ENCODE assay signal across 8 mouse cellular contexts in the genomic region with DNA sequence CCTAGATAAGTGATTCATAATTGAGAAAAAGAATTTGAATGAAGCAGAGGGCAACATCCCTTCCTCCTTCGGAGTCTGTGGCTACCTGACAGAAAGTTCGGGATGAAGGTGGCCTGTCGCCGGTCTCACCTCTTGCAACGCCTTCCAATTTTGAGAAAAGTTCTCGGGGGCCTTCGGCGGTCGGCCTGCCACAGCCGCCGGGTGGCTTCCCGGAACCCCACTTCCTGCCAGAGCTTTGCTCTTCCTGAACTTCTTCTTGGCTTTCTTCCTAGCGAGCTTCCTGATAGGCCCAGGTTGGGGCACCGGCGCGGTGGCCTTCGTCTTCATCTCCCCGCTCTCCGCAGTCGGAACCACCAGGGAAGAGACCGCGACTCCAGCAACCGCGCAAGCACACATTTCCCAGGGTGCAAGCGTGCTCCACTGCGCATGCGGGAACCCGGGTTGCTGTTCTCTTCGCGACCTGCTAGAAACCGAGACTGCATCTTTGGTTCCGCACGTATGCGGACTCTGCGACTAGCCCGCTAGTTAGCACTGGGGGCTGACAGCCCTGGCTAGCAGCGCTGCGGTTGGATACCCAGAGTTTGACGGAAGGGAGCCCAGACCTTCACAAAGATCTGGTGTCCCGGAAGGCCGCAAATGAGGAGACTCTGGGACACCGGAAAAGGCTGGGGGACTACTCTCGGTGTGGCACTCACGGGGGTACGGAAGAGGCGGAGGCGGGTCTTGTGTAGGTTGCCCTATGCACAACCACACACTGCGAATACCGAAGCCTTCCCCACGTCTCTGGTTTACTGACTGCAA. TPM values are rescaled to one million over a fixed set of nuclear protein-coding genes. Genes with fewer than 3 reads are reported as not detected.
DNase-seq lines count a peak whose midpoint lies in the region; ATAC-seq and TF ChIP-seq lines count a peak whose summit lies in the region.

A gene (minus strand): TSS at position 464 of the 801 bp plus-strand sequence.

- peak within 1 kb of the TSS; percentile 93 for H3K27ac ChIP-seq in MEL (ENCODE audit: control insufficient read depth, low read depth, low read length)
- H3K27ac ChIP-seq in cerebellum, adult 2 months (ENCODE audit: insufficient read depth, low read length) = peak within 1 kb of the TSS; percentile 98
- H3K27ac ChIP-seq in lung, embryonic 16.5 days (ENCODE audit: low read length) = peak within 1 kb of the TSS; percentile 99

- H3K9ac ChIP-seq in MEL (ENCODE audit: control insufficient read depth, low read depth, low read length, poor library complexity, severe bottlenecking) = peak within 1 kb of the TSS; percentile 93
- H3K9ac ChIP-seq in lung, embryonic 16.5 days (ENCODE audit: low read length) = peak within 1 kb of the TSS; percentile 97

- no peaks in the 10 kb centered on the region for H3K9me3 ChIP-seq in MEL (replicated peaks; ENCODE audit: insufficient read depth, low read length)
- peaks cover 3% of the 10 kb centered on the region; the same call in 1 of the 2 replicates for H3K9me3 ChIP-seq in lung, embryonic 16.5 days (ENCODE audit: control insufficient read depth, low read length)

- WGBS in cerebellum, adult 2 months = under 1% methylated on average over 50 of the region's 50 CpGs
- under 1% methylated on average over 50 of the region's 50 CpGs for WGBS in lung, embryonic 16.5 days

- H3K4me3 ChIP-seq in MEL (ENCODE audit: control insufficient read depth in 1 of 2, insufficient read depth in 1 of 2, low read depth in 2 of 2, low read length in 2 of 2) = peak within 1 kb of the TSS; percentile 88 to 89
- H3K4me3 ChIP-seq in cerebellum, adult 2 months (replicated peaks; ENCODE audit: insufficient read depth, low read depth, low read length) = peak within 1 kb of the TSS; percentile 85
- H3K4me3 ChIP-seq in lung, embryonic 16.5 days (ENCODE audit: low read length) = peak within 1 kb of the TSS; percentile 93

- H3K27me3 ChIP-seq in MEL (ENCODE audit: control insufficient read depth in 1 of 2, insufficient read depth in 2 of 2, low read length in 2 of 2) = no peaks in the 10 kb centered on the region
- H3K27me3 ChIP-seq in cerebellum, adult 2 months (ENCODE audit: control insufficient read depth, insufficient read depth, low read length) = no peaks in the 10 kb centered on the region
- no peaks in the 10 kb centered on the region for H3K27me3 ChIP-seq in lung, embryonic 16.5 days (ENCODE audit: control insufficient read depth, insufficient read depth, low read depth, low read length)

- no peak; a peak in 1 of 4 replicates for TF ChIP-seq EP300 in MEL (IDR thresholded peaks at IDR 0.05; ENCODE audit: low read depth in 1 of 2, low read length in 2 of 2)

- peaks cover 26% of the 10 kb centered on the region for H3K79me2 ChIP-seq in MEL (ENCODE audit: control insufficient read depth, insufficient read depth, low read length, poor library complexity)

- no peak for TF ChIP-seq RAD21 in MEL (IDR thresholded peaks at IDR 0.05; ENCODE audit: low read depth, low read length)

- H3K4me1 ChIP-seq in MEL (ENCODE audit: control insufficient read depth in 1 of 2, insufficient read depth in 2 of 2, low read length in 2 of 2) = peaks cover 2 to 16% of the 10 kb centered on the region in 2 experiments; a peak in 3 of 4 replicates
- H3K4me1 ChIP-seq in cerebellum, adult 2 months (ENCODE audit: control insufficient read depth, insufficient read depth, low read length) = peaks cover 3% of the 10 kb centered on the region; the same call in 1 of the 2 replicates
- H3K4me1 ChIP-seq in lung, embryonic 16.5 days (replicated peaks; ENCODE audit: control insufficient read depth, insufficient read depth, low read length) = peaks cover 13% of the 10 kb centered on the region

- ATAC-seq in hematopoietic stem cell, adult 5-6 weeks (replicated peaks in 1 of 2; ENCODE audit: insufficient read depth in 1 of 2, low FRiP score in 2 of 2, low TSS enrichment in 1 of 2, low read depth in 1 of 2, poor library complexity in 2 of 2, severe bottlenecking in 2 of 2) = peak; percentile 92 to 95
- ATAC-seq in lung, embryonic 16.5 days (ENCODE audit: low read depth) = peak; percentile 96

- no peak for TF ChIP-seq CTCF in MEL (IDR thresholded peaks at IDR 0.05 in 2 of 3, conservative IDR thresholded peaks at IDR 0.05 in 1 of 3; ENCODE audit: control insufficient read depth in 1 of 3, insufficient read depth in 1 of 3, low read depth in 2 of 3, low read length in 3 of 3, poor library complexity in 1 of 3, severe bottlenecking in 1 of 3)
- no peak for TF ChIP-seq CTCF in cerebellum, adult 2 months (IDR thresholded peaks at IDR 0.05; ENCODE audit: borderline replicate concordance, insufficient read depth, low read depth, low read length)

- TF ChIP-seq POLR2A in MEL (IDR thresholded peaks at IDR 0.05; ENCODE audit: control insufficient read depth in 1 of 2, insufficient read depth in 1 of 2, low read depth in 1 of 2, low read length in 2 of 2, poor library complexity in 1 of 2) = peak; percentile 71 to 92
- TF ChIP-seq POLR2A in cerebellum, adult 2 months (IDR thresholded peaks at IDR 0.05; ENCODE audit: borderline replicate concordance, insufficient read depth, low read length) = peak; percentile 88

- peaks cover 2 to 17% of the 10 kb centered on the region in 2 experiments; a peak in 3 of 4 replicates for H3K36me3 ChIP-seq in MEL (ENCODE audit: control insufficient read depth in 1 of 2, insufficient read depth in 2 of 2, low read length in 2 of 2)
- peaks cover 12% of the 10 kb centered on the region for H3K36me3 ChIP-seq in lung, embryonic 16.5 days (ENCODE audit: control insufficient read depth, insufficient read depth, low read length)

- H3K4me2 ChIP-seq in lung, embryonic 16.5 days (ENCODE audit: low read depth, low read length) = peak within 1 kb of the TSS; percentile 91

- DNase-seq in MEL (ENCODE audit: low read depth, low spot score) = peak; percentile 97
- DNase-seq in cerebellum, adult 2 months = peak; percentile 94 to 97
- peak; percentile 96 for DNase-seq in forelimb bud, embryonic 11.5 days (ENCODE audit: low read depth, low spot score)
- DNase-seq in layer of hippocampus, adult 9-10 months (ENCODE audit: low spot score) = peak; percentile 87
- DNase-seq in ovary, postnatal 10 days (ENCODE audit: low spot score) = peak; percentile 94
- peak; percentile 89 to 93 for DNase-seq in thymus, postnatal 10 days (ENCODE audit: low spot score in 2 of 2)

TF ChIP-seq in MEL, 35 proteins besides CTCF, POLR2A, EP300 and RAD21 (continues in another document):
- peak; percentile 52 for TF ChIP-seq ELF1 (IDR thresholded peaks at IDR 0.05; ENCODE audit: low read depth, low read length)
- no peak for TF ChIP-seq BHLHE40 (IDR thresholded peaks at IDR 0.05; ENCODE audit: borderline replicate concordance, low read depth, low read length)
- TF ChIP-seq ZC3H11A (IDR thresholded peaks at IDR 0.05; ENCODE audit: low read depth, low read length) = no peak
- peak; percentile 78 for TF ChIP-seq MXI1 (IDR thresholded peaks at IDR 0.05; ENCODE audit: low read depth, low read length)
- no peak for TF ChIP-seq USF2 (IDR thresholded peaks at IDR 0.05; ENCODE audit: borderline replicate concordance in 1 of 2, insufficient read depth in 1 of 2, low read depth in 1 of 2, low read length in 2 of 2)
- TF ChIP-seq MEF2A (IDR thresholded peaks at IDR 0.05; ENCODE audit: extremely low read depth, insufficient replicate concordance, low read depth, low read length, poor library complexity, severe bottlenecking) = no peak
- no peak for TF ChIP-seq MYB (IDR thresholded peaks at IDR 0.05; ENCODE audit: low read depth, low read length)
- TF ChIP-seq RCOR1 (IDR thresholded peaks at IDR 0.05; ENCODE audit: low read depth, low read length) = 0 out of 2 replicates have a peak, but pooled peaks have one; percentile 15
- peak; percentile 81 for TF ChIP-seq MAX (IDR thresholded peaks at IDR 0.05; ENCODE audit: low read length)
- no peak for TF ChIP-seq ETS1 (IDR thresholded peaks at IDR 0.05; ENCODE audit: low read depth, low read length)
- peak; percentile 67 for TF ChIP-seq SIN3A (IDR thresholded peaks at IDR 0.05; ENCODE audit: low read length)
- no peak for TF ChIP-seq JUND (IDR thresholded peaks at IDR 0.05; ENCODE audit: low read depth, low read length)
- TF ChIP-seq KAT2A (conservative IDR thresholded peaks at IDR 0.05; ENCODE audit: low read depth, low read length) = peak; percentile 75
- TF ChIP-seq CHD2 (IDR thresholded peaks at IDR 0.05; ENCODE audit: low read length) = no peak
- peak; percentile 86 for TF ChIP-seq NRF1 (IDR thresholded peaks at IDR 0.05; ENCODE audit: insufficient read depth, low read depth, low read length, poor library complexity, severe bottlenecking)
- no peak for TF ChIP-seq GATA1 (IDR thresholded peaks at IDR 0.05; ENCODE audit: low read depth, low read length)
- TF ChIP-seq TAL1 (IDR thresholded peaks at IDR 0.05; ENCODE audit: low read length) = no peak
- no peak for TF ChIP-seq GABPA (IDR thresholded peaks at IDR 0.05; ENCODE audit: low read depth, low read length)
- TF ChIP-seq UBTF (IDR thresholded peaks at IDR 0.05; ENCODE audit: borderline replicate concordance, insufficient read depth, low read depth, low read length) = peak; percentile 58; the same call in 1 of the 2 replicates
- TF ChIP-seq TBP (IDR thresholded peaks at IDR 0.05; ENCODE audit: low read depth, low read length) = peak; percentile 83
- TF ChIP-seq E2F4 (IDR thresholded peaks at IDR 0.05; ENCODE audit: borderline replicate concordance, low read depth, low read length) = no peak
- peak; percentile 89 for TF ChIP-seq MAZ (IDR thresholded peaks at IDR 0.05; ENCODE audit: low read depth, low read length)
- TF ChIP-seq NELFE (IDR thresholded peaks at IDR 0.05; ENCODE audit: low read depth, low read length) = peak; percentile 91
- TF ChIP-seq MYC (IDR thresholded peaks at IDR 0.05; ENCODE audit: low read depth, low read length) = peak; percentile 87
- TF ChIP-seq CHD1 (IDR thresholded peaks at IDR 0.05; ENCODE audit: low read depth, low read length) = no peak
- TF ChIP-seq MAFK (IDR thresholded peaks at IDR 0.05; ENCODE audit: borderline replicate concordance, low read depth, low read length) = no peak
- no peak for TF ChIP-seq POLR2AphosphoS5 (IDR thresholded peaks at IDR 0.05; ENCODE audit: borderline replicate concordance, low read depth, low read length)
- TF ChIP-seq ZKSCAN1 (IDR thresholded peaks at IDR 0.05; ENCODE audit: low read depth, low read length) = no peak
- TF ChIP-seq ZNF384 (IDR thresholded peaks at IDR 0.05; ENCODE audit: low read depth, low read length) = no peak

RNA-seq across cellular contexts. Expression of the gene that starts here (rescaled TPM):
- total RNA-seq in MEL (2012; rRNA removed) = 45.3 and 52.4 TPM in 2 replicates
- 10 to 100 TPM in 1 of 2 experiments, not detected in 1; 66.6 TPM for polyA plus RNA-seq in MEL (2012; ENCODE audit: insufficient read depth in 1 of 2, insufficient read length in 2 of 2, low read depth in 1 of 2, low replicate concordance in 2 of 2, missing spikeins in 1 of 2)
- 70.3 and 72.2 TPM in 2 replicates for polyA plus RNA-seq in cerebellum, adult 2 months (2012; rRNA removed)
- total RNA-seq in hematopoietic stem cell, adult 5-6 weeks (2017) = 93.1 and 120 TPM in 2 replicates
- polyA plus RNA-seq in lung, embryonic 16.5 days (2015; fragmentation: Nextera tagmentation; extraction: Ambion mirVana) = 41.5 and 44.0 TPM in 2 replicates

Comparison
In these comparisons a context has a peak if more than half of its experiments do, and no peak if none do; other contexts are left out.
1. Peak in every context shown above with its lines: DNase-seq, ATAC-seq, H3K4me3 ChIP-seq and H3K27ac ChIP-seq.